In the genomic region with DNA sequence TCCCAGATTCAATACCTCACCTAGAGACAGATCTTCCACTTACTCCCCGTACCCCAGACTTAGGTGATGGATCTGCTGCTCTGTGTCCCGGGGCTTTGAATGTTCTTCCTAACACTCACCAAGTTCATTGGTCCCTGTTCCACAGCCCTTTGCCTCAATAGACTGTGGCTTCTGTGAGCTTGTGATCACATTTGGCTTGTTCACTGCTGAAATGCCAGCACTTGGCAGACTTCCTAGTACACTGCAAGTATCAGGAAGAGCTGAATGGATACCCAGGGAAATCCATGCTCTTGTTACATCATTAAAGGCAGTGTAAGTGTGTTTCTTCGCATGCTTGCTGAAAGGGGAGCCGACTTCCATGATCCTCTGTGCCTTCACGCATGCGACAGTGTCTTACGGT, we compare ENCODE assay signal across 10 mouse cellular contexts. TPM values are rescaled to one million over a fixed set of nuclear protein-coding genes. Genes with fewer than 3 reads are reported as not detected.
DNase-seq lines count a peak whose midpoint lies in the region; ATAC-seq and TF ChIP-seq lines count a peak whose summit lies in the region.
"Had no signal": no experiment of that assay in that cellular context is flagged by ENCODE, and none has a peak within 500 bp of the region (broad histone marks: within the 10 kb centered on the region; RNA-seq: fewer than 3 reads in every experiment).

No protein-coding gene starts in this region.

- no peaks in the 10 kb centered on the region for H3K4me1 ChIP-seq in midbrain, postnatal 0 days (ENCODE audit: insufficient read depth, low read length)
- H3K4me1 ChIP-seq in midbrain, embryonic 16.5 days (ENCODE audit: control insufficient read depth, insufficient read depth, low read length): no peaks in the 10 kb centered on the region
- H3K4me1 ChIP-seq in kidney, embryonic 14.5 days (ENCODE audit: control insufficient read depth, insufficient read depth, low read length): no peaks in the 10 kb centered on the region
- H3K4me1 ChIP-seq: heart, embryonic 10.5 days had no signal

- WGBS in midbrain, postnatal 0 days: 93% methylated on average over 7 of the region's 7 CpGs
- WGBS in midbrain, embryonic 16.5 days: 88% methylated on average over 7 of the region's 7 CpGs
- WGBS in kidney, embryonic 14.5 days: 90% methylated on average over 7 of the region's 7 CpGs

- H3K4me3 ChIP-seq in midbrain, postnatal 0 days (ENCODE audit: low read depth, low read length): no peak overlapping the region
- H3K4me3 ChIP-seq in midbrain, embryonic 16.5 days (ENCODE audit: low read depth, low read length): no peak overlapping the region
- H3K4me3 ChIP-seq in kidney, embryonic 14.5 days (ENCODE audit: low read length): no peak overlapping the region
- H3K4me3 ChIP-seq: heart, embryonic 10.5 days had no signal

- ATAC-seq in midbrain, postnatal 0 days (ENCODE audit: low FRiP score): no peak
- ATAC-seq in midbrain, embryonic 16.5 days: no peak
- no peak for ATAC-seq in kidney, embryonic 14.5 days (ENCODE audit: low FRiP score, low TSS enrichment)
- ATAC-seq: inflammation-experienced regulatory T-cells, adult 6 months had no signal

- H3K9ac ChIP-seq in midbrain, postnatal 0 days (replicated peaks; ENCODE audit: low read length, poor library complexity, severe bottlenecking): no peak overlapping the region
- H3K9ac ChIP-seq in midbrain, embryonic 16.5 days (ENCODE audit: low read depth, low read length): no peak overlapping the region
- no peak overlapping the region for H3K9ac ChIP-seq in kidney, embryonic 14.5 days (ENCODE audit: low read depth, low read length)

- H3K36me3 ChIP-seq in midbrain, postnatal 0 days (ENCODE audit: insufficient read depth, low read length): no peaks in the 10 kb centered on the region
- H3K36me3 ChIP-seq in midbrain, embryonic 16.5 days (ENCODE audit: control insufficient read depth, insufficient read depth, low read length): no peaks in the 10 kb centered on the region
- H3K36me3 ChIP-seq in kidney, embryonic 14.5 days (ENCODE audit: control insufficient read depth, insufficient read depth, low read length): no peaks in the 10 kb centered on the region
- H3K36me3 ChIP-seq: heart, embryonic 10.5 days had no signal

- H3K4me2 ChIP-seq in midbrain, postnatal 0 days (ENCODE audit: low read depth, low read length, poor library complexity, severe bottlenecking): no peak overlapping the region
- no peak overlapping the region for H3K4me2 ChIP-seq in midbrain, embryonic 16.5 days (ENCODE audit: low read length)
- no peak overlapping the region for H3K4me2 ChIP-seq in kidney, embryonic 14.5 days (replicated peaks; ENCODE audit: low read depth, low read length)

- peak; percentile 49 for DNase-seq in midbrain, postnatal 0 days (ENCODE audit: low spot score)
- DNase-seq in cerebellum, postnatal 14 days: peak; percentile 74 to 76
- peak; percentile 35 to 42 for DNase-seq in layer of hippocampus, postnatal 36 days
- DNase-seq in lung, postnatal 36 days: no peak
- DNase-seq in spleen, postnatal 14 days (ENCODE audit: low spot score in 2 of 2): no peak
- DNase-seq: embryo, embryonic 11 days had no signal

- H3K27ac ChIP-seq in midbrain, postnatal 0 days (ENCODE audit: low read depth, low read length): no peak overlapping the region
- H3K27ac ChIP-seq in midbrain, embryonic 16.5 days (ENCODE audit: low read length): no peak overlapping the region
- no peak overlapping the region for H3K27ac ChIP-seq in kidney, embryonic 14.5 days (ENCODE audit: low read depth, low read length)
- H3K27ac ChIP-seq: heart, embryonic 10.5 days had no signal

- H3K9me3 ChIP-seq in midbrain, postnatal 0 days (ENCODE audit: low read length): no peaks in the 10 kb centered on the region
- no peaks in the 10 kb centered on the region for H3K9me3 ChIP-seq in midbrain, embryonic 16.5 days (replicated peaks; ENCODE audit: control insufficient read depth, low read length, poor library complexity, severe bottlenecking)
- H3K9me3 ChIP-seq in kidney, embryonic 14.5 days (ENCODE audit: control insufficient read depth, low read length): no peaks in the 10 kb centered on the region
- H3K9me3 ChIP-seq: heart, embryonic 10.5 days had no signal

- no peak for TF ChIP-seq CTCF in midbrain, postnatal 0 days (IDR thresholded peaks at IDR 0.05)

- no peaks in the 10 kb centered on the region for H3K27me3 ChIP-seq in midbrain, postnatal 0 days (ENCODE audit: insufficient read depth, low read length)
- H3K27me3 ChIP-seq in midbrain, embryonic 16.5 days (ENCODE audit: control insufficient read depth, insufficient read depth, low read depth, low read length): no peaks in the 10 kb centered on the region
- no peaks in the 10 kb centered on the region for H3K27me3 ChIP-seq in kidney, embryonic 14.5 days (ENCODE audit: control insufficient read depth, insufficient read depth, low read length)

RNA-seq across cellular contexts. Expression of a gene that starts 17.0 kb away (rescaled TPM):
- 159 and 342 TPM in 2 replicates for total RNA-seq in midbrain, postnatal 0 days (2014; rRNA removed)
- polyA plus RNA-seq in midbrain, postnatal 0 days (2015; fragmentation: Nextera tagmentation; extraction: Ambion mirVana): 95.4 and 105 TPM in 2 replicates
- polyA plus RNA-seq in midbrain, embryonic 16.5 days (2015; fragmentation: Nextera tagmentation; extraction: Ambion mirVana): 93.6 and 94.3 TPM in 2 replicates
- total RNA-seq in layer of hippocampus, postnatal 36 days (2021): 100 to 1,000 TPM; 492 to 532 TPM
- 4.2 and 4.4 TPM in 2 replicates for polyA plus RNA-seq in kidney, embryonic 14.5 days (2014; fragmentation: Nextera tagmentation; extraction: Ambion mirVana)

Comparison
In these comparisons a context has a peak if more than half of its experiments do, and no peak if none do; other contexts are left out.
1. DNase-seq: peak in midbrain, postnatal 0 days (single experiment), cerebellum, postnatal 14 days (2 of 2) and layer of hippocampus, postnatal 36 days (2 of 2); none in lung, postnatal 36 days (single experiment) and spleen, postnatal 14 days (0 of 2).
2. RNA of a gene that starts 17.0 kb away (polyA plus RNA-seq): 95.4 to 105 TPM in midbrain, postnatal 0 days and 93.6 to 94.3 TPM in midbrain, embryonic 16.5 days; 4.2 to 4.4 TPM in kidney, embryonic 14.5 days; every median in the first group is over 10 times any median in the second.